Mouse (Mus musculus) liver, embryonic 12.5 days (tissue): ENCODE results near the gene Tro. TPM values are rescaled to one million over a fixed set of nuclear protein-coding genes. Genes with fewer than 3 reads are reported as not detected.

ENCODE experiments used
- ATAC-seq: fragments of 200-750 bp; cut with Nextera tagmentation; 2 replicates; pipeline ENCODE4 v1.8.0; 2017; ENCODE audit warnings: moderate number of reproducible peaks, mild to moderate bottlenecking, moderate library complexity
- H3K27ac ChIP-seq: fragments of 300-500 bp; sonication (generic); 2 replicates; pipeline ENCODE4 v1.5.1; 2016; ENCODE audit warnings: mild to moderate bottlenecking
- H3K27me3 ChIP-seq: fragments of 300-500 bp; sonication (generic); replicated peaks from 2 replicates; pipeline ENCODE4 v1.6.1; 2016; ENCODE audit warnings: mild to moderate bottlenecking, moderate library complexity
- H3K36me3 ChIP-seq: fragments of 300-500 bp; sonication (generic); 2 replicates; pipeline ENCODE4 v1.6.1; 2016; ENCODE audit warnings: mild to moderate bottlenecking, moderate library complexity
- H3K4me1 ChIP-seq: fragments of 300-500 bp; sonication (generic); 2 replicates; pipeline ENCODE4 v1.6.1; 2016
- H3K4me2 ChIP-seq: fragments of 300-500 bp; sonication (generic); 2 replicates; pipeline ENCODE4 v1.6.1; 2016; ENCODE audit warnings: mild to moderate bottlenecking, moderate library complexity
- H3K4me3 ChIP-seq: fragments of 300-500 bp; sonication (generic); 2 replicates; pipeline ENCODE4 v1.5.1; 2016; ENCODE audit warnings: mild to moderate bottlenecking, moderate library complexity
- H3K9ac ChIP-seq: fragments of 300-500 bp; sonication (generic); 2 replicates; pipeline ENCODE4 v1.6.1; 2016; ENCODE audit warnings: mild to moderate bottlenecking, moderate library complexity
- H3K9me3 ChIP-seq: fragments of 300-500 bp; sonication (generic); replicated peaks from 2 replicates; pipeline ENCODE4 v1.6.1; 2016; ENCODE audit warnings: mild to moderate bottlenecking, moderate library complexity
- WGBS: fragments of 180-500 bp; shearing (Covaris S2); methylation state at CpG from one replicate; pipeline ENCODE4 v1.1.7; 2016; ENCODE audit not compliant: insufficient replicate concordance; 5-methylcytosine and 5-hydroxymethylcytosine counted together
- polyA plus RNA-seq: library from polyadenylated mRNA; unstranded; fragments of >200 nt; fragmentation: Nextera tagmentation; extraction: Ambion mirVana; gene quantifications from 2 replicates; pipeline ENCODE4 v1.2.1, GENCODE M21; 2016

The Tro gene
- 4.1 and 4.4 TPM in 2 replicates for polyA plus RNA-seq

- H3K9ac ChIP-seq = no peak within 1 kb of the TSS
- H3K4me3 ChIP-seq = peak within 1 kb of the TSS; percentile 34
- WGBS = 19% methylated on average over 37 of the region's 37 CpGs
- no peaks in the 10 kb centered on the region for H3K36me3 ChIP-seq
- no peak within 1 kb of the TSS for H3K27ac ChIP-seq
- H3K4me2 ChIP-seq = peak within 1 kb of the TSS; percentile 53
- H3K27me3 ChIP-seq = peaks cover 45% of the 10 kb centered on the region
- ATAC-seq = no peak
- no peaks in the 10 kb centered on the region for H3K9me3 ChIP-seq
- H3K4me1 ChIP-seq = no peaks in the 10 kb centered on the region
Observed at GRCm38 (mm10) chrX:150656908-150657796, at the start of gene Tro. Gene Tro (minus strand): TSS chrX:150657583.

GRCm38 (mm10) chrX:150677505-150677904 lies 20.1 kb upstream of the Tro start:
- Histone ChIP-seq H3K9ac (no peak overlapping the region), H3K27me3 (no peaks in the 10 kb centered on the region), H3K4me3 (no peak overlapping the region), H3K4me2 (no peak overlapping the region), H3K36me3 (no peaks in the 10 kb centered on the region), H3K4me1 (no peaks in the 10 kb centered on the region), H3K9me3 (no peaks in the 10 kb centered on the region), H3K27ac (no peak overlapping the region)
- WGBS = 33% methylated on average over 1 of the region's 1 CpGs
- ATAC-seq = no peak

- no peak overlapping the region for H3K4me3 ChIP-seq
- H3K27ac ChIP-seq = no peak overlapping the region
- H3K4me1 ChIP-seq = no peaks in the 10 kb centered on the region
- H3K27me3 ChIP-seq = peaks cover 14% of the 10 kb centered on the region; the same call in 1 of the 2 replicates
- ATAC-seq = no peak
- H3K36me3 ChIP-seq = no peaks in the 10 kb centered on the region
- H3K4me2 ChIP-seq = no peak overlapping the region
- no peak overlapping the region for H3K9ac ChIP-seq
- WGBS = 27% methylated on average over 4 of the region's 4 CpGs
- H3K9me3 ChIP-seq = no peaks in the 10 kb centered on the region
Observed at GRCm38 (mm10) chrX:150662809-150663208, 5.4 kb upstream of the Tro start.

- no peaks in the 10 kb centered on the region for H3K4me1 ChIP-seq
- H3K9ac ChIP-seq = no peak overlapping the region
- H3K4me2 ChIP-seq = no peak overlapping the region
- no peaks in the 10 kb centered on the region for H3K36me3 ChIP-seq
- no peaks in the 10 kb centered on the region for H3K9me3 ChIP-seq
- ATAC-seq = no peak
- no peak overlapping the region for H3K4me3 ChIP-seq
- WGBS = 66% methylated on average over 3 of the region's 3 CpGs
- H3K27ac ChIP-seq = no peak overlapping the region
- peaks cover 46% of the 10 kb centered on the region for H3K27me3 ChIP-seq
Observed at GRCm38 (mm10) chrX:150657797-150658118, 375 bp upstream of the Tro start.

- no peak for ATAC-seq
- H3K36me3 ChIP-seq = no peaks in the 10 kb centered on the region
- 36% methylated on average over 29 of the region's 44 CpGs for WGBS
- no peak overlapping the region for H3K9ac ChIP-seq
- H3K27ac ChIP-seq = no peak overlapping the region
- peaks cover 43% of the 10 kb centered on the region for H3K27me3 ChIP-seq
- peak overlapping the region; percentile 34 for H3K4me3 ChIP-seq
- H3K4me2 ChIP-seq = peak overlapping the region; percentile 53
- H3K9me3 ChIP-seq = no peaks in the 10 kb centered on the region
- no peaks in the 10 kb centered on the region for H3K4me1 ChIP-seq
Observed at GRCm38 (mm10) chrX:150656122-150656907, 1.1 kb downstream of the Tro start.

- no peaks in the 10 kb centered on the region for H3K9me3 ChIP-seq
- H3K9ac ChIP-seq = no peak overlapping the region
- no peak overlapping the region for H3K27ac ChIP-seq
- 25% methylated on average over 1 of the region's 1 CpGs for WGBS
- no peaks in the 10 kb centered on the region for H3K27me3 ChIP-seq
- H3K4me3 ChIP-seq = no peak overlapping the region
- peak; percentile 80 for ATAC-seq
- no peaks in the 10 kb centered on the region for H3K36me3 ChIP-seq
- H3K4me2 ChIP-seq = no peak overlapping the region
- H3K4me1 ChIP-seq = peaks cover 7% of the 10 kb centered on the region; the same call in 1 of the 2 replicates
Observed at GRCm38 (mm10) chrX:150636421-150636820, 21.0 kb downstream of the Tro start.

GRCm38 (mm10) chrX:150598882-150599281 lies 58.5 kb downstream of the Tro start:
- Histone ChIP-seq H3K4me1 (peaks cover 21% of the 10 kb centered on the region), H3K27me3 (no peaks in the 10 kb centered on the region), H3K9ac (no peak overlapping the region), H3K27ac (no peak overlapping the region), H3K4me3 (no peak overlapping the region), H3K36me3 (no peaks in the 10 kb centered on the region), H3K9me3 (no peaks in the 10 kb centered on the region), H3K4me2 (no peak overlapping the region)
- WGBS = 65% methylated on average over 2 of the region's 2 CpGs
- no peak for ATAC-seq

Other genes starting within 250 kb of the Tro start
- gene Tmem29, start 198.4 kb downstream of the Tro start, polyA plus RNA-seq = 16.5 and 18.0 TPM in 2 replicates
- gene Alas2, start 110.2 kb downstream of the Tro start, polyA plus RNA-seq = 776 and 813 TPM in 2 replicates
- gene Pfkfb1, start 69.4 kb downstream of the Tro start, polyA plus RNA-seq = 6.9 and 7.1 TPM in 2 replicates
- 13.3 and 14.4 TPM in 2 replicates for gene Apex2, start 67.7 kb downstream of the Tro start, polyA plus RNA-seq
- gene Maged2, start 156.8 kb upstream of the Tro start, polyA plus RNA-seq = 103 and 106 TPM in 2 replicates